Mouse (Mus musculus) mouse embryonic stem cell (cell line): ENCODE data around the gene Armh3.
"Not testable (repeated sequence)": the region's sequence is repeated elsewhere in the genome, so short reads cannot be mapped to it uniquely, and the experiment has no call there.

Experiments
- in situ Hi-C, 2 experiments: fragments of 300-500 bp; cut with MboI; formaldehyde crosslinking; loops; 1 replicate in 1 of 2; 3 replicates in 1 of 2; pipeline ENCODE4 v1.14.3; 2019 to 2020; ENCODE audit warnings: low sequenced_read_pairs in 2 of 2, low pct_unique_long_range_greater_than_20kb in 1 of 2, mixed read lengths in 1 of 2; ENCODE audit not compliant: unreplicated experiment in 1 of 2

Gene Armh3

DNA sequence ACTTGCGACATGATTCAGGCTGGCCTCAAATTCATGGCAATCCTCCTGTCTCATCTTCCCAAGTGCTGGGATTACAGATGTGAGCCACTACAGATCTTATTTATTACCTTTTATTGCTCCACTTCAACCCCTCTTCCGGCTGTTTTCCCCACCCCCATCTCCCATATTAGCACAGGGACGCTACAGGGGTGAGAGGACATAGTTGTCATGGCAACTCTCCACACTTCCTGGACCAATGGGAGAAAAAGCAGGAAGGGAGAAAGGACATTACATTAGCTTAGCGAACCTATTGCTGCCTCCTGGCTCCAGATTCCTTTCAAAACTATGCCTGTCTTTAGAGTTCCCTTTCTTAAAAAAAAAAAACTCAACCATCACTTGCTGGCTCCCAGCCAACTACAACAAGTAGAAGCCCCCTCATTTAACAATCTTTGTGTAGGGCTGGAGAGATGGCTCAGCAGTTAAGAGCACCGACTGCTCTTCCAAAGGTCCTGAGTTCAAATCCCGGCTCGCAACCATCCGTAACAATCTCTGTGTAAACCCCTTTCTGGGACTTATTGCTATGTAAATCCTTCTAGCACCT, 185.5 kb downstream of the Armh3 start:
- in situ Hi-C loops = loop anchor here (10.0 kb wide), 3 partner anchors 142 to 202 kb away; partner anchors contain the start of gene Hps6 (in 1 of the 2)

GRCm38 (mm10) chr19:45812115-45812514, 186.2 kb downstream of the Armh3 start:
- in situ Hi-C loops = loop anchor here (10.0 kb wide), 3 partner anchors 143 to 203 kb away; partner anchors contain the start of gene Hps6 (in 1 of the 2)

DNA sequence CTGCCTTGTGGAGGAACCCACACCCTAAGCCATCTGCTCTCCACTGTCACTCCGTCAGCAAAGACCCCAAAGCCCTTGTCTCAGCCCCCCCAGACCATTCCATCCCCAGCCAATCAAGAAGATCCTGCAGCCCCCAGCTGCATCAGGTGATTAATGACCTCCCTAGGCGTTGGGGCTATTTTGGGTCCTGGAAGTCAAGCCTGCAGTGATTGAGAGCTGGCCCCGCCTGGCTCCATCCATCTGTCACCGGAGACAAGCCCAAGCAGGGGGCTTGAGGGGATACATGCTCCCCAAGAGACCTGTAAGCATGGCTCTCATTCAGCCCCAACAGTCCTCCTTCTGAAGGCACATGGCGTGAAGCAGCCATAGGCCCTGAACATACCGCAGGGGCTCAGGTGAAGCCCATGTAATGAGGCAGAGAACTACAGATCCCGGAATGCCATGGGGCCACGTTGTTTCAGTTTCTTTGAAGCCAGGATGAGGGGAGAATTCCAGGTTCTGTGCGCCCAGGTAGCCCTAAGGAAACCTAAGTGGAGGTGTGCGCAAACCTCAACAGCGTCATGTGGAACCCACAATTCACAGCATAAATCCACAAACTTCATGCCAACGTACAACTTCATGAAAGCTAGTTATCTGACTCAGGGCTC, 187.1 kb downstream of the Armh3 start:
- in situ Hi-C loops = loop anchor here (10.0 kb wide), 3 partner anchors 144 to 204 kb away; partner anchors contain the start of gene Hps6 (in 1 of the 2)

DNA sequence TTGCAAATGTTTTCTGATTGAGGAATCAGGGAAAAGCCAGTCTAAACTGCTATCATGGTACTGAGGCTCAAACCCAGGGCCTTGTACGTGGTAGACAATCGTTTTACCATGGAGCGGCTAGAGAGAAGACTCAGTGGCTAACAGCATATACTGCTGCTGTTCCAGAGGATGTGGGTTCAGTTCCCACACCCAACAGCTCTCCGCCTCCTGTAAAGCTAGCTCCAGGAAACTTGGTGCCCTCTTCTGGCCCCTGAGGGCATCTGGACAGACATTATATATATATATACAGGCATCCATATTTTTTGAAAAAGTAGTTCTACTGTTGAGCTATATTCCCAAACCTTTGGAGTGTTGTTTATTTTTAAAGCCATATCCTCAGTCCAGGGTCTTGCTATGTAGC, 190.6 kb downstream of the Armh3 start:
- in situ Hi-C loops = no loop called here

DNA sequence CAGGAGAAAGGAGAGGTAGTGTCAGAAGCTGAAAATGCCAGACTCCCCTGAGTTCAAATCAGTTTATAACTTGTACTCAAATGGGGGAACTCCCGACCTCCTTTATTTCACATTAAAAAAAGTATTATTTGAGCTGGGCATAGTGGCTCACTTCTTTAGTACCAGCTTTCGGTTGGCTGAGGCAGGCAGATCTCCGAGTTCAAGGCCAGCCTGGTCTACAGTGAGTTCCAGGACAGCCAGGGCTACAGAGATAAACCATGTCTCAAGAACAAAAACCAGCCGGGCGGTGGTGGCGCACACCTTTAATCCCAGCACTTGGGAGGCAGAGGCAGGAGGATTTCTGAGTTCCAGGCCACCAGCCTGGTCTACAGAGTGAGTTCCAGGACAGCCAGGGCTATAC, 192.5 kb downstream of the Armh3 start:
- in situ Hi-C loops = not testable (repeated sequence)

GRCm38 (mm10) chr19:45804593-45805368, 193.5 kb downstream of the Armh3 start:
- in situ Hi-C loops = no loop called here

GRCm38 (mm10) chr19:45803408-45803807, 194.9 kb downstream of the Armh3 start:
- in situ Hi-C loops = no loop called here

- in situ Hi-C loops = no loop called here
Observed at GRCm38 (mm10) chr19:45802702-45803101, 195.6 kb downstream of the Armh3 start.

- in situ Hi-C loops = no loop called here
Observed at GRCm38 (mm10) chr19:45796879-45797278, 201.4 kb downstream of the Armh3 start.

DNA sequence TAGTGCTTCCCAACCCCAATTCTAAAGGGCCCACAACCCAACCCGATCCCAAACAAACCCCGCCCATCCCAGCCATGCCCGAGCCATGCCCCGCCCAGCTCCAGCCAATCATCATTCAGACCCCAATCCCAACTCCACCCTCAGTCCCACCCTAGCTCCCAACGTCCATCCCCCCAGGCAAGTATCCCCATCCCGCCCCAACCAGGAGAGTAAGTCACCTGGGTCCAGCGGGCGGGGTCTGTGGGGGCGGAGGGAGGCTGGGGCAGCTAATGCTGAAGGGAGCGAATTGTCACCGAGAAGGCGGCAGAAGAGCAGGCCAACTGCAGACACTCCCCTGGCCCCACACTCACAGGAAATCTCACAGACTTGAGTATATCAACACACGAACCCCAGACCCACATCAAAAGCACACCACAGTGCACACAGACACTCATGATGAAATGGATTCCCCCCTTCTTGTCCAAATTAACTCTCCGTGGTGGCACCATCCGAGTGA, 202.2 kb downstream of the Armh3 start:
- in situ Hi-C loops = no loop called here

- in situ Hi-C loops = no loop called here
Observed at GRCm38 (mm10) chr19:45795406-45795944, 202.8 kb downstream of the Armh3 start.

GRCm38 (mm10) chr19:45794718-45795117, 203.6 kb downstream of the Armh3 start:
- in situ Hi-C loops = no loop called here

DNA sequence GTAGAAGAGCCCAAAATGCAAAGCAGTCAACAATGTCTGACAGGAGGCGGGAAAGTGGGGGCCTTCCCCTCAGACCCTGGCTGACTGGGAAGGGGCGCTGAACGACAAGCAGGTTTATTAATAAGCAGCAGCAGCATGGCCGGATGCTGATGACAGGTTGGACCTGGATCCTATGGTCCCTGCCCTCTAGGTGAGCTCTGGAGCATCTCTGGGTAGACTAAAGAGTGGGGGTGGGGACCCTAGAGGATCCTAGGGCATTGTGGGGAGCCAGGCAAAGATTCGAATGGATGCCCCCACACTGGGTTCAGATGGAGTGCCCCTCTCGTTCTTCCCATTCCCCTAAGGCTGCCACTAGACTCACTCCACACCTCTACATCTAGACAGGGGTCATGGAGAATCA, 205.9 kb downstream of the Armh3 start:
- in situ Hi-C loops = no loop called here

DNA sequence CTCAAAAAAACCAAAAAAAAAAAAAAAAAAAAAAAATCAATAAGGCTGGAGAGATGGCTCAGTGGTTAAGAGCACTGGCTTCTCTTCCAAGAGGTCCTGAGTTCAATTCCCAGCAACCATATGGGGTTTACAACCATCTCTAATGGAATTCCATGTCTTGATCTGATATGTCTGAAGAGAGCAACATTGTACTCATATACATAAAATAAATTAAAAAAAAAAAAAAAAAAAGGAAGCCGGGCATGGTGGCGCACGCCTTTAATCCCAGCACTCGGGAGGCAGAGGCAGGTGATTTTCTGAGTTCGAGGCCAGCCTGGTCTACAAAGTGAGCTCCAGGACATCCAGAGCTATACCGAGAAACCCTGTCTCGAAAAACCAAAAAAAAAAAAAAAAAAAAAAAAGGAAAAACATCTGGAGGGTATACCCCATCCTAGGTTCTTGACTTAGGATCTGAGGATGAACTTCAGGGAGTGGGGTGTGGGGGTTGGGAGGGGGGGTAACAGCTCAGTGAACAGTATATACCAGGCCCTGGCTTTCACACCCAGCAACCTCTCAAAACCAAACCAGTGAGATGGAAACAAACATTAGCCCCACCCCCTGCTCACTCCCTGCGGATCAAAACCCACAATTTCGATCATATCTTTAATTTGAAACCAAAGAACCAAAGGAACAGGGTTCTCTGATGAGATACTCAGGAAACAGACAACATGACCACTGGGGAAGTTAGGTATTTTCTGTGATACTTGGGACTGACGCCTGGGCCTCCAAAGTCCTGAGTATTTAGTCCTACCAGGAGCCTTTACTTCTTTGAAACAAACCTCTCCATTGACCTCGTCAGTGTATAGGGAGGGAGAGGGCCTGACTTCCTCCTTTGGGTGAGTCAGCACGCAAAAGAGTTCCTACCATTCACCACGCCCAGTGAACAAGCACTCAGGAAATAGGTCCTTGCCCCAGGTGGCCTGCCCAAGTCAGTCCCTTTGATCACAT, 208.1 kb downstream of the Armh3 start:
- in situ Hi-C loops = no loop called here

GRCm38 (mm10) chr19:45789365-45789764, 208.9 kb downstream of the Armh3 start:
- in situ Hi-C loops = no loop called here

- in situ Hi-C loops = no loop called here
Observed at GRCm38 (mm10) chr19:45788337-45788736, 210.0 kb downstream of the Armh3 start.

- in situ Hi-C loops = no loop called here
Observed at GRCm38 (mm10) chr19:45787450-45787849, 210.8 kb downstream of the Armh3 start.

DNA sequence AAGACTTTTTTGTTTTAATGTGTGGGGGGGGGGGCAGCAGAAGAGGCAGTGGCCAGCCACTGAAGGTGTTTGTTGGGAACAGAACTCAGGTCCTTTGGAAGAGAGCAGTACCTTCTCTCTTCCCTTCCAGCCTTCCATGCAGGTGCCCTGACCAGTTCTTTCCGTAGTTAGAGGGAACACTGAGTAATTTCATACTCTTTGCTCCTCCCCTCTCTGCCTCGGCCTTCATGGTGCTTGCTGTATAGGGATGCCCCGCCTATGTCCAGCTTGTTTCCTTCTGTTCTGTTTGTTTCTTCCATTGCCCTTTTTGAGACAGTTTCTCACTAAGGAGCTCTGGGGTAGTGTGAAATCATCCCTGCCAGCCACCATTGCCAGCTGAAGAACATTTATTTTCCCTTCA, 212.8 kb downstream of the Armh3 start:
- in situ Hi-C loops = no loop called here
